Mouse (Mus musculus): Measurements from ENCODE around the gene Atg5. TPM values are rescaled to one million over a fixed set of nuclear protein-coding genes. Genes with fewer than 3 reads are reported as not detected.

The Atg5 gene
- polyA plus RNA-seq, 1 experiment from 2014 or later, result 49.8 TPM

DNA sequence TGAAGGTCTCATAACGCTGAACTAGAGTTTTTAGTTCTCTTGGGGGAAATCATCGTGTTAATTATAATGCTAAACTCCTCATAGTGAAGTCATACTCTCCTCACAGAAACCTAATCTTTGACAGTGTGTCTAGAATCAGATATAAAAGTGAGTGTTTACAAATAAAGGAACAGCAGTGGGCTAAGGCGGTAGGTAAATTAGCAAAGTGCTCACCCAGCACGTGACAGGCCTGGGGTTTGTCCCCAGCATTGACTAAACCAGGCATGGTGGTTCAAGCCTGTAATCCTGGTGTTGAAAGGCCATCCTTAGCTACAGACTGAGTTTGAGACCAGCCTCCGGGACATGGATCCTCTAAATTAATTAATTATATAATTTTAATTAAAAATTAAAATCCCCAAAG, 110.2 kb downstream of the Atg5 start:
- ATAC-seq (ENCODE audit: insufficient number of reproducible peaks, insufficient read depth, low FRiP score, low read depth), result no peak
- Histone ChIP-seq H3K9ac (replicated peaks; ENCODE audit: low read depth, low read length) (no peak overlapping the region), H3K27me3 (ENCODE audit: control insufficient read depth, insufficient read depth, low read length) (no peaks in the 10 kb centered on the region), H3K4me1 (ENCODE audit: control insufficient read depth, insufficient read depth, low read length) (peaks cover 18% of the 10 kb centered on the region), H3K4me2 (replicated peaks; ENCODE audit: low read depth, low read length) (no peak overlapping the region), H3K4me3 (ENCODE audit: low read depth, low read length) (no peak overlapping the region), H3K9me3 (ENCODE audit: control insufficient read depth, low read depth, low read length) (no peaks in the 10 kb centered on the region), H3K36me3 (ENCODE audit: control insufficient read depth, insufficient read depth, low read length) (no peaks in the 10 kb centered on the region), H3K27ac (ENCODE audit: low read length) (no peak overlapping the region)
- 83% methylated on average over 5 of the region's 5 CpGs for WGBS

DNA sequence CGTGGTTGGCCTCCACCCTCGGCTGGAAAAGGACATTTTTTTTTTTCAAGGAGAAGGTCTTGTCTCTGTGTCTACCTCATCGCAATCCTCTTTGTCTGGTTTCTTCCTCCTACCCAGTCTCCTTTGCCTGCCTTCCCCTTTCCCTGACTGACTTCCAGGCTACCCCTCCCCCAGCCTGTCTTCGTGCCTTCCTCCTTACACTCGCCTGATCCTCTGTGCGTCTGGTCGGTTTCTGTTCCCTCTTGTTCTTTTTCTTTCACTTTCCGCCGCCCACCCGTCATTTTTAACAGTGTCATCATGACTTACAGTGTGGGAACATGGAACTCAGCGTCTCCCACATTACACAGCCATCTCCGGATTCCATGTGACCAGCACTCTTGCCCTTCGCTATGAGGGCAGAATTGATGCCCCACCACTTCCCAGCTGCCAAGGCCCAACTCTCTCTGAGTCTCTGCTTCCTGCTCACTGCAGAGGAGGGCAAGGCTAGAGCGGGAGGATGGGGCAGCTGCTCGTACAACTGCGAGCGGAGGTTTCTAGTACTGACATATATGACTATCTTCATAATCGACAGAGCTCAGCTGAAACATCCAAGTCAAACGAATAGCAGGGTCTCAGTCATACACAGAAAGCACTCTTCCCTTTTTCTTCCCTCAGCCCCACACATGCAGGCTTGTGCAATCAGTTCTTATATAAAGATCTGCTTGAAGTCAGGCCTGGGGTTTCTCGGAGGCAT, 112.5 kb downstream of the Atg5 start:
- peak overlapping the region; percentile 24; the same call in 1 of the 2 replicates for H3K4me2 ChIP-seq (replicated peaks; ENCODE audit: low read depth, low read length)
- no peak overlapping the region for H3K4me3 ChIP-seq (ENCODE audit: low read depth, low read length)
- ATAC-seq (ENCODE audit: insufficient number of reproducible peaks, insufficient read depth, low FRiP score, low read depth), result no peak
- peaks cover 18% of the 10 kb centered on the region for H3K4me1 ChIP-seq (ENCODE audit: control insufficient read depth, insufficient read depth, low read length)
- H3K9ac ChIP-seq (replicated peaks; ENCODE audit: low read depth, low read length), result no peak overlapping the region
- no peaks in the 10 kb centered on the region for H3K27me3 ChIP-seq (ENCODE audit: control insufficient read depth, insufficient read depth, low read length)
- H3K36me3 ChIP-seq (ENCODE audit: control insufficient read depth, insufficient read depth, low read length), result no peaks in the 10 kb centered on the region
- WGBS, result 38% methylated on average over 20 of the region's 20 CpGs
- H3K27ac ChIP-seq (ENCODE audit: low read length), result peak overlapping the region; percentile 44; the same call in 1 of the 2 replicates
- no peaks in the 10 kb centered on the region for H3K9me3 ChIP-seq (ENCODE audit: control insufficient read depth, low read depth, low read length)

- Histone ChIP-seq H3K36me3 (ENCODE audit: control insufficient read depth, insufficient read depth, low read length) (no peaks in the 10 kb centered on the region), H3K27ac (ENCODE audit: low read length) (peak overlapping the region; percentile 44; the same call in 1 of the 2 replicates), H3K9ac (replicated peaks; ENCODE audit: low read depth, low read length) (no peak overlapping the region), H3K27me3 (ENCODE audit: control insufficient read depth, insufficient read depth, low read length) (no peaks in the 10 kb centered on the region), H3K4me2 (replicated peaks; ENCODE audit: low read depth, low read length) (no peak overlapping the region), H3K9me3 (ENCODE audit: control insufficient read depth, low read depth, low read length) (no peaks in the 10 kb centered on the region), H3K4me3 (ENCODE audit: low read depth, low read length) (no peak overlapping the region), H3K4me1 (ENCODE audit: control insufficient read depth, insufficient read depth, low read length) (peaks cover 18% of the 10 kb centered on the region)
- peak; percentile 77 for ATAC-seq (ENCODE audit: insufficient number of reproducible peaks, insufficient read depth, low FRiP score, low read depth)
- WGBS, result 7% methylated on average over 3 of the region's 3 CpGs
These were observed 113.2 kb downstream of the Atg5 start for GRCm38 (mm10) chr10:44381397-44381796.

DNA sequence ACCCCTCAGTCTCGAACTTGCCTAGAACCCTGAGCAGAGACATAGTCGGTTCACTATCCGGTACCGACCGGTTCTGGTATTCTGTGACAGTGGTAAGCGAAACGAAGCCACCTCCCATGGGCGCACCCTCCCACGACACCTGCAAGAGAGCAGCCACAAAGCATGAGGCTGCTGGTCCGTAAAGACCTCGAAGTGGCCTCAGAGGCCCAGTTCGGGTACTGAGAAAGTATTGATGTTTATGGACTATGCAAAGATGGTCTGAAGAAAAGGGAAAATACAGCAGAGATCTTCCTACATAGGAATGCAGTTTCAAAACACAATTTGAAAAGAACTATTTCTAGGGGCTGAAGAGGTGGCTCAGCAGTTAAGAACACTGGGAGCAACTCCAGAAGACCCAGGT, 113.8 kb downstream of the Atg5 start:
- Histone ChIP-seq H3K4me2 (replicated peaks; ENCODE audit: low read depth, low read length) (no peak overlapping the region), H3K27ac (ENCODE audit: low read length) (no peak overlapping the region), H3K27me3 (ENCODE audit: control insufficient read depth, insufficient read depth, low read length) (no peaks in the 10 kb centered on the region), H3K4me1 (ENCODE audit: control insufficient read depth, insufficient read depth, low read length) (peaks cover 18% of the 10 kb centered on the region), H3K4me3 (ENCODE audit: low read depth, low read length) (no peak overlapping the region), H3K36me3 (ENCODE audit: control insufficient read depth, insufficient read depth, low read length) (no peaks in the 10 kb centered on the region), H3K9ac (replicated peaks; ENCODE audit: low read depth, low read length) (no peak overlapping the region), H3K9me3 (ENCODE audit: control insufficient read depth, low read depth, low read length) (no peaks in the 10 kb centered on the region)
- no peak for ATAC-seq (ENCODE audit: insufficient number of reproducible peaks, insufficient read depth, low FRiP score, low read depth)
- 84% methylated on average over 12 of the region's 12 CpGs for WGBS

DNA sequence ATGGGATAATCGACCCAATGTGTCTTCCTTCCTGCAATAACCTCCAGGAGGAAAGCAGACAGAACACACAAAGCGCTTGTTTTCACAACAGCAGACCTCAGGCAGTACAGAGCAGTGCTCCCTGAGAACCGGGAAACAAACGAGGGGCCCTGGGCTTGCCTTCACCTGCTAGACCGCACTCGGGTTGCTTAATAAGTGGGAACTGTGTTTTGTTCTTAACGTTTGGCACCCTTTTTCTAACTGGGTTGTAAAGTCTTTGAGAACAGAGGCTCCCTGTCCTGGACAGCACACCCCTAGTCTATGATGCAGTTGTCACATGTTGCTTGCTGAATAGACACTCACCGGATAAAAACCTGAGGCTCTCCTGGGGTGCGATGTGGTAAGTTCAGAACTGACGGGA, 115.1 kb downstream of the Atg5 start:
- H3K9ac ChIP-seq (replicated peaks; ENCODE audit: low read depth, low read length), result no peak overlapping the region
- no peaks in the 10 kb centered on the region for H3K27me3 ChIP-seq (ENCODE audit: control insufficient read depth, insufficient read depth, low read length)
- no peak overlapping the region for H3K27ac ChIP-seq (ENCODE audit: low read length)
- no peaks in the 10 kb centered on the region for H3K9me3 ChIP-seq (ENCODE audit: control insufficient read depth, low read depth, low read length)
- WGBS, result 75% methylated on average over 10 of the region's 10 CpGs
- no peak overlapping the region for H3K4me2 ChIP-seq (replicated peaks; ENCODE audit: low read depth, low read length)
- peaks cover 18% of the 10 kb centered on the region for H3K4me1 ChIP-seq (ENCODE audit: control insufficient read depth, insufficient read depth, low read length)
- H3K4me3 ChIP-seq (ENCODE audit: low read depth, low read length), result no peak overlapping the region
- ATAC-seq (ENCODE audit: insufficient number of reproducible peaks, insufficient read depth, low FRiP score, low read depth), result no peak
- H3K36me3 ChIP-seq (ENCODE audit: control insufficient read depth, insufficient read depth, low read length), result no peaks in the 10 kb centered on the region

GRCm38 (mm10) chr10:44385227-44385626, 117.1 kb downstream of the Atg5 start:
- WGBS, result 77% methylated on average over 5 of the region's 5 CpGs
- no peak overlapping the region for H3K4me3 ChIP-seq (ENCODE audit: low read depth, low read length)
- peaks cover 15% of the 10 kb centered on the region for H3K4me1 ChIP-seq (ENCODE audit: control insufficient read depth, insufficient read depth, low read length)
- H3K4me2 ChIP-seq (replicated peaks; ENCODE audit: low read depth, low read length), result no peak overlapping the region
- no peak for ATAC-seq (ENCODE audit: insufficient number of reproducible peaks, insufficient read depth, low FRiP score, low read depth)
- H3K36me3 ChIP-seq (ENCODE audit: control insufficient read depth, insufficient read depth, low read length), result no peaks in the 10 kb centered on the region
- no peak overlapping the region for H3K9ac ChIP-seq (replicated peaks; ENCODE audit: low read depth, low read length)
- no peaks in the 10 kb centered on the region for H3K27me3 ChIP-seq (ENCODE audit: control insufficient read depth, insufficient read depth, low read length)
- no peaks in the 10 kb centered on the region for H3K9me3 ChIP-seq (ENCODE audit: control insufficient read depth, low read depth, low read length)
- H3K27ac ChIP-seq (ENCODE audit: low read length), result no peak overlapping the region

- Histone ChIP-seq H3K9me3 (ENCODE audit: control insufficient read depth, low read depth, low read length) (no peaks in the 10 kb centered on the region), H3K27ac (ENCODE audit: low read length) (no peak overlapping the region), H3K4me1 (ENCODE audit: control insufficient read depth, insufficient read depth, low read length) (no peaks in the 10 kb centered on the region), H3K4me2 (replicated peaks; ENCODE audit: low read depth, low read length) (no peak overlapping the region), H3K27me3 (ENCODE audit: control insufficient read depth, insufficient read depth, low read length) (no peaks in the 10 kb centered on the region), H3K4me3 (ENCODE audit: low read depth, low read length) (no peak overlapping the region), H3K9ac (replicated peaks; ENCODE audit: low read depth, low read length) (no peak overlapping the region), H3K36me3 (ENCODE audit: control insufficient read depth, insufficient read depth, low read length) (no peaks in the 10 kb centered on the region)
- no peak for ATAC-seq (ENCODE audit: insufficient number of reproducible peaks, insufficient read depth, low FRiP score, low read depth)
- 54% methylated on average over 11 of the region's 11 CpGs for WGBS
These were observed 120.6 kb downstream of the Atg5 start for GRCm38 (mm10) chr10:44388706-44389233.

DNA sequence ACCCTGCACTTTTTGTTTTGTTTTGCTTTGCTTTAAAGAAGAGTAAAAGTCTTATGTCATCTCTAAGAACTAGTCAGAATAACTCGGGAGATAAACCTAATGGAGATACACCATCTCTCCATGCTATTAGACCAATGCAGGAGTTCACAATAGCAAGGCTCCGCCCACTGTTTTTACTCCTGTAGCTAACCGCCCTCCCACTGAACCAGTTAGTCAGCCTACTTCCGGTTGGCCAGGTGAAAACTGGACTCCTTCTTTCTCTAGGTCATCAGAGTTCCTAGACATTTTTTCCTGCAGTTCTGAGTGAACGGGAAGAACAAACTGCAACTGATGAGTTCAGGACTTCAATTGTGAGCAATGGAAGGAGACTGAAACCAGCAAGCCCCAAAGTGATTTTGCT, 122.1 kb downstream of the Atg5 start:
- 68% methylated on average over 5 of the region's 5 CpGs for WGBS

More for the DNA sequence above, 122.1 kb downstream of the Atg5 start:
- no peaks in the 10 kb centered on the region for H3K4me1 ChIP-seq (ENCODE audit: control insufficient read depth, insufficient read depth, low read length)
- H3K4me2 ChIP-seq (replicated peaks; ENCODE audit: low read depth, low read length), result no peak overlapping the region
- H3K36me3 ChIP-seq (ENCODE audit: control insufficient read depth, insufficient read depth, low read length), result no peaks in the 10 kb centered on the region
- no peak for ATAC-seq (ENCODE audit: insufficient number of reproducible peaks, insufficient read depth, low FRiP score, low read depth)
- no peaks in the 10 kb centered on the region for H3K9me3 ChIP-seq (ENCODE audit: control insufficient read depth, low read depth, low read length)
- no peak overlapping the region for H3K4me3 ChIP-seq (ENCODE audit: low read depth, low read length)
- no peak overlapping the region for H3K27ac ChIP-seq (ENCODE audit: low read length)
- no peaks in the 10 kb centered on the region for H3K27me3 ChIP-seq (ENCODE audit: control insufficient read depth, insufficient read depth, low read length)
- no peak overlapping the region for H3K9ac ChIP-seq (replicated peaks; ENCODE audit: low read depth, low read length)

Data from stomach, embryonic 14.5 days (tissue).